Mouse (Mus musculus) urinary bladder, postnatal 36 days (tissue): Measurements from ENCODE around the gene E130308A19Rik.

ENCODE experiments used
- DNase-seq, 2 experiments: peaks; one replicate each; pipeline ENCODE4 v3.0.0; 2022; ENCODE audit warnings: low spot score in 2 of 2, mixed read lengths in 1 of 2

E130308A19Rik gene

GRCm38 (mm10) chr4:59727187-59727877 lies 101.3 kb downstream of the E130308A19Rik start:
- no peak for DNase-seq

- DNase-seq, result no peak
These were observed 101.9 kb downstream of the E130308A19Rik start for GRCm38 (mm10) chr4:59727878-59728261.

GRCm38 (mm10) chr4:59728839-59729238 lies 102.8 kb downstream of the E130308A19Rik start:
- DNase-seq, result no peak

GRCm38 (mm10) chr4:59731544-59731943 lies 105.5 kb downstream of the E130308A19Rik start:
- no peak for DNase-seq

GRCm38 (mm10) chr4:59739321-59739720 lies 113.3 kb downstream of the E130308A19Rik start:
- no peak for DNase-seq

- DNase-seq, result no peak
These were observed 113.9 kb downstream of the E130308A19Rik start for GRCm38 (mm10) chr4:59739882-59740281.

- peak in 1 of 2 experiments; percentile 26 for DNase-seq
These were observed 127.6 kb downstream of the E130308A19Rik start for GRCm38 (mm10) chr4:59753491-59754140.

- DNase-seq, result peak; percentile 39 to 74
These were observed 130.5 kb downstream of the E130308A19Rik start for GRCm38 (mm10) chr4:59756332-59757082.

- DNase-seq, result no peak
These were observed 131.7 kb downstream of the E130308A19Rik start for GRCm38 (mm10) chr4:59757452-59758435.

GRCm38 (mm10) chr4:59760016-59760415 lies 134.0 kb downstream of the E130308A19Rik start:
- DNase-seq, result no peak

- DNase-seq, result peak in 1 of 2 experiments; percentile 33
These were observed 134.8 kb downstream of the E130308A19Rik start for GRCm38 (mm10) chr4:59760636-59761364.

GRCm38 (mm10) chr4:59761365-59761729 lies 135.3 kb downstream of the E130308A19Rik start:
- DNase-seq, result peak in 1 of 2 experiments; percentile 64

- DNase-seq, result no peak
These were observed 138.9 kb downstream of the E130308A19Rik start for GRCm38 (mm10) chr4:59764950-59765349.

- no peak for DNase-seq
These were observed 139.5 kb downstream of the E130308A19Rik start for GRCm38 (mm10) chr4:59765385-59766005.

GRCm38 (mm10) chr4:59767717-59768116 lies 141.7 kb downstream of the E130308A19Rik start:
- no peak for DNase-seq

GRCm38 (mm10) chr4:59772171-59772879 lies 146.3 kb downstream of the E130308A19Rik start:
- DNase-seq, result no peak

GRCm38 (mm10) chr4:59777828-59778227 lies 151.8 kb downstream of the E130308A19Rik start:
- no peak for DNase-seq

GRCm38 (mm10) chr4:59780568-59780967 lies 154.6 kb downstream of the E130308A19Rik start:
- no peak for DNase-seq
